Mouse (Mus musculus): ENCODE results near the gene 1700001J03Rik.

DNA sequence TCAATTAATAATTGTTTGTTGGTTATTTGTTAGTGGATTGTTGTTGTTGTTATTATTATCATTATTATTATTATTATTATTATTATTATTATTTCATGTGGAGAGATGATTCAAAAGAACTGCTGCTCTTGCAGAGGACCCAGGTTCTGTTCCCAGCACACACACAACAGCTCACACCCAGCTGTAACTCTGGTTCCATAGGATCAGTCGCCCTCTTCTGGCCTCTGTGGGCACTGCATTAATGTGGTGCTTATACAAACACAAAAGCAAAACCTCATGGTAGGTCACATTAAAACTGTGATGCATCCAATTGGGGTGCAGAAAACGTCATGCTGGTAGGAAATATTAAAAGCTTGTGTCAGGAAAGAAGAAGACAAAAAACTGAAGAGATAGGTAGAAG, 37.2 kb downstream of the 1700001J03Rik start:
- no peak for TF ChIP-seq CTCF (IDR thresholded peaks at IDR 0.05)
- TF ChIP-seq EP300 (IDR thresholded peaks at IDR 0.05), result no peak

Measured in lung, postnatal 0 days (tissue).